Mouse (Mus musculus) testis, adult 2 months (tissue): ENCODE results near the gene Xrcc1.

ENCODE experiments used
- CTCF ChIP-seq: fragments of 200-500 bp; IDR thresholded peaks from 2 replicates; pipeline ENCODE4 v1.5.1; 2012; ENCODE audit warnings: low read depth, mild to moderate bottlenecking, inconsistent platforms, low read length, moderate library complexity; ENCODE audit not compliant: control insufficient read depth, insufficient read depth, insufficient replicate concordance
- POLR2A ChIP-seq: fragments of 200-500 bp; IDR thresholded peaks from 2 replicates; pipeline ENCODE4 v1.6.1; 2012; ENCODE audit warnings: low read depth, mild to moderate bottlenecking, inconsistent platforms, low read length, moderate library complexity; ENCODE audit not compliant: control insufficient read depth

DNA sequence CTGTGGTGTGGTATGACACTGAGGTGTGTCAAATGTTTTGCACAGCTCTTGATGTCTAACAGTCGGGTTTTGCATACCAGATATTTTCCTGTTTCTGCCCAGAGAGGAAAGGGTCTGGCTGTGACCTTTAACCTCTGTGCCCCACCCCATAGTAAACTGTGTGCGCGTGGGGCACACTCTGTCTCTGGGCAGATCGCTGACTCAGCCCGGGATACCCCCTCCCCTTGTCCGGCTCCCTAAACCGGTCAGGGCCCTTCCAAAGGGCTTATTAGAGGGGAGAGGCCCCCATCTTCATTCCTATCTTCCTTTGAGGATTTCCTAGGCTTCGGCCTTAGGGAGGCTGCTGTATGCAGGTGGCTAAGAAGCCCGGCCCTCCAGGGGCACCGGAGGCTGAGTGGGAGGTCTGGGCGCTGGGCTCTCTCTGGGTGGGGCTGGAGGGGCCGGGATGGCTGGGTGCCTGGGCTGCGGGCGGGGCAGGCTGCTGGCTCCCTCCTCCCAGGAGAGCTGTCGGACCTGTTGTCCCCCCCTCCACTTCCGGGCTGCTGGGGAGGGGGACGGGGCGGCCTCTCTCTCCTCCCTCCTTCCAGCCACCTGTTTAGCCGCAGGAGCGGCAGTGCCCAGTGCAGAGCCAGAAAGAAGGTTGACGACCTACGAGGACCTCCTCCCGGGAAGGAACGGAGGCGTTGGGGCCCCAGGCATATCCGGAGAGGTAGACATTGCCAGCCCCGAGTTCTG is 64.2 kb downstream of the Xrcc1 start, which contains the start of gene Phldb3:
- TF ChIP-seq CTCF: no peak
- TF ChIP-seq POLR2A: no peak
